Mouse (Mus musculus): ENCODE results near the gene Mei4. TPM values are rescaled to one million over a fixed set of nuclear protein-coding genes. Genes with fewer than 3 reads are reported as not detected.

The Mei4 gene
- polyA plus RNA-seq, 1 experiment from 2014 or later = 0.49 TPM

Other genes with a start within 250 kb of the Mei4 start
- 0.12 and 0.19 TPM in 2 replicates for gene Htr1b, start 229.8 kb upstream of the Mei4 start, polyA plus RNA-seq (2014; fragmentation: Nextera tagmentation; extraction: Ambion mirVana)